Mouse (Mus musculus) midbrain, embryonic 14.5 days (tissue): ENCODE data around the gene Ddx42. TPM values are rescaled to one million over a fixed set of nuclear protein-coding genes. Genes with fewer than 3 reads are reported as not detected.
"Not testable (repeated sequence)": the region's sequence is repeated elsewhere in the genome, so short reads cannot be mapped to it uniquely, and the experiment has no call there.

ENCODE experiments used
- ATAC-seq: fragments of 200-750 bp; cut with Nextera tagmentation; 2 replicates; pipeline ENCODE4 v1.8.0; 2017; ENCODE audit warnings: moderate number of reproducible peaks, moderate library complexity; ENCODE audit not compliant: low FRiP score, low TSS enrichment
- DNase-seq: peaks from one replicate; pipeline ENCODE4 v3.0.0-alpha.2; 2015
- H3K27ac ChIP-seq: fragments of 300-500 bp; sonication (generic); replicated peaks from 2 replicates; pipeline ENCODE4 v1.5.1; 2014; ENCODE audit warnings: mild to moderate bottlenecking, low read depth, low read length, moderate library complexity
- H3K27me3 ChIP-seq: fragments of 300-500 bp; sonication (generic); 2 replicates; pipeline ENCODE4 v1.6.1; 2014; ENCODE audit warnings: low read length, control low read depth, mixed read lengths; ENCODE audit not compliant: control insufficient read depth, insufficient read depth
- H3K36me3 ChIP-seq: fragments of 300-500 bp; sonication (generic); 2 replicates; pipeline ENCODE4 v1.6.1; 2014; ENCODE audit warnings: low read length, control low read depth; ENCODE audit not compliant: control insufficient read depth, insufficient read depth
- H3K4me1 ChIP-seq: fragments of 300-500 bp; sonication (generic); 2 replicates; pipeline ENCODE4 v1.6.1; 2014; ENCODE audit warnings: mild to moderate bottlenecking, antibody characterized with exemption, low read length, control low read depth; ENCODE audit not compliant: control insufficient read depth, insufficient read depth
- H3K4me2 ChIP-seq: fragments of 300-500 bp; sonication (generic); 2 replicates; pipeline ENCODE4 v1.6.1; 2014; ENCODE audit warnings: mild to moderate bottlenecking, low read length, moderate library complexity
- H3K4me3 ChIP-seq: fragments of 300-500 bp; sonication (generic); replicated peaks from 2 replicates; pipeline ENCODE4 v1.5.1; 2014; ENCODE audit warnings: low read depth, low read length
- H3K9ac ChIP-seq: fragments of 300-500 bp; sonication (generic); replicated peaks from 2 replicates; pipeline ENCODE4 v1.6.1; 2014; ENCODE audit warnings: mild to moderate bottlenecking, low read length, moderate library complexity
- H3K9me3 ChIP-seq: fragments of 300-500 bp; sonication (generic); 2 replicates; pipeline ENCODE4 v1.6.1; 2016; ENCODE audit warnings: low read length, control low read depth, mixed read lengths; ENCODE audit not compliant: control insufficient read depth
- WGBS: fragments of 180-500 bp; shearing (Covaris S2); extraction: QIAGEN DNeasy Blood & Tissue Kit; methylation state at CpG from one replicate; pipeline ENCODE4 v1.1.7; 2014; 5-methylcytosine and 5-hydroxymethylcytosine counted together
- polyA plus RNA-seq: library from polyadenylated mRNA; unstranded; fragments of >200 nt; fragmentation: Nextera tagmentation; extraction: Ambion mirVana; gene quantifications from 2 replicates; pipeline ENCODE4 v1.2.1, GENCODE M21; 2014

The Ddx42 gene
- polyA plus RNA-seq, 1 experiment from 2014 or later = 88.3 TPM

- no peaks in the 10 kb centered on the region for H3K9me3 ChIP-seq
- H3K36me3 ChIP-seq = peaks cover 26% of the 10 kb centered on the region
- H3K4me3 ChIP-seq = peak overlapping the region; percentile 96
- no peaks in the 10 kb centered on the region for H3K27me3 ChIP-seq
- WGBS = 37% methylated on average over 7 of the region's 7 CpGs
- peak overlapping the region; percentile 72 for H3K9ac ChIP-seq
- DNase-seq (no peak), ATAC-seq (no peak)
- peaks cover 29% of the 10 kb centered on the region for H3K4me1 ChIP-seq
- H3K4me2 ChIP-seq = peak overlapping the region; percentile 76
- peak overlapping the region; percentile 96; the same call in 1 of the 2 replicates for H3K27ac ChIP-seq
These were observed 1.3 kb upstream of the Ddx42 start for GRCm38 (mm10) chr11:106215450-106215859.

- peak within 1 kb of the TSS; percentile 92 for H3K9ac ChIP-seq
- H3K4me3 ChIP-seq = peak within 1 kb of the TSS; percentile 96
- peaks cover 20% of the 10 kb centered on the region for H3K36me3 ChIP-seq
- DNase-seq (peak; percentile 99), ATAC-seq (peak; percentile 96)
- H3K27ac ChIP-seq = peak within 1 kb of the TSS; percentile 96
- under 1% methylated on average over 46 of the region's 46 CpGs for WGBS
- H3K4me2 ChIP-seq = peak within 1 kb of the TSS; percentile 76
- H3K9me3 ChIP-seq = no peaks in the 10 kb centered on the region
- no peaks in the 10 kb centered on the region for H3K27me3 ChIP-seq
- peaks cover 29% of the 10 kb centered on the region for H3K4me1 ChIP-seq
These were observed 598 bp upstream of the Ddx42 start, which contains the start of gene Ccdc47 for GRCm38 (mm10) chr11:106215927-106216729. Ccdc47 (minus strand) TSS chr11:106216344.

GRCm38 (mm10) chr11:106220603-106221002 lies 3.9 kb downstream of the Ddx42 start:
- Histone ChIP-seq H3K4me3 (no peak overlapping the region), H3K36me3 (peaks cover 12% of the 10 kb centered on the region), H3K4me2 (no peak overlapping the region), H3K27me3 (no peaks in the 10 kb centered on the region), H3K4me1 (peaks cover 18% of the 10 kb centered on the region; the same call in 1 of the 2 replicates), H3K9ac (no peak overlapping the region), H3K9me3 (no peaks in the 10 kb centered on the region), H3K27ac (no peak overlapping the region)
- no peak for DNase-seq
- WGBS = 96% methylated on average over 3 of the region's 3 CpGs
- no peak for ATAC-seq

GRCm38 (mm10) chr11:106233978-106234377 lies 17.3 kb downstream of the Ddx42 start:
- not testable (repeated sequence) for H3K4me2 ChIP-seq, H3K4me1 ChIP-seq, H3K9ac ChIP-seq, H3K27ac ChIP-seq, DNase-seq, H3K9me3 ChIP-seq, H3K4me3 ChIP-seq, H3K27me3 ChIP-seq, ATAC-seq
- H3K36me3 ChIP-seq = peaks cover 77% of the 10 kb centered on the region
- WGBS = 83% methylated on average over 8 of the region's 8 CpGs

- Histone ChIP-seq H3K27me3 (no peaks in the 10 kb centered on the region), H3K9ac (no peak overlapping the region), H3K36me3 (peaks cover 100% of the 10 kb centered on the region), H3K4me3 (no peak overlapping the region), H3K4me2 (no peak overlapping the region), H3K27ac (no peak overlapping the region), H3K4me1 (no peaks in the 10 kb centered on the region), H3K9me3 (no peaks in the 10 kb centered on the region)
- ATAC-seq = no peak
- 97% methylated on average over 1 of the region's 1 CpGs for WGBS
- no peak for DNase-seq
These were observed 30.1 kb downstream of the Ddx42 start for GRCm38 (mm10) chr11:106246834-106247233.

GRCm38 (mm10) chr11:106249326-106249725 lies 32.6 kb downstream of the Ddx42 start:
- DNase-seq (no peak), ATAC-seq (no peak)
- Histone ChIP-seq H3K9ac (no peak overlapping the region), H3K4me2 (no peak overlapping the region), H3K27me3 (no peaks in the 10 kb centered on the region), H3K9me3 (no peaks in the 10 kb centered on the region), H3K27ac (no peak overlapping the region), H3K4me1 (no peaks in the 10 kb centered on the region), H3K36me3 (peaks cover 97% of the 10 kb centered on the region), H3K4me3 (no peak overlapping the region)
- 93% methylated on average over 7 of the region's 7 CpGs for WGBS

- H3K27me3 ChIP-seq = no peaks in the 10 kb centered on the region
- H3K36me3 ChIP-seq = peaks cover 61% of the 10 kb centered on the region
- peak overlapping the region; percentile 84 for H3K4me3 ChIP-seq
- peaks cover 21% of the 10 kb centered on the region for H3K4me1 ChIP-seq
- ATAC-seq (no peak), DNase-seq (no peak)
- peak overlapping the region; percentile 74; the same call in 1 of the 2 replicates for H3K9ac ChIP-seq
- no peaks in the 10 kb centered on the region for H3K9me3 ChIP-seq
- 24% methylated on average over 2 of the region's 2 CpGs for WGBS
- peak overlapping the region; percentile 97 for H3K4me2 ChIP-seq
- H3K27ac ChIP-seq = no peak overlapping the region
These were observed 38.0 kb downstream of the Ddx42 start for GRCm38 (mm10) chr11:106254767-106255166.

GRCm38 (mm10) chr11:106255174-106255573 lies 38.4 kb downstream of the Ddx42 start:
- DNase-seq = no peak

More at GRCm38 (mm10) chr11:106255174-106255573, 38.4 kb downstream of the Ddx42 start:
- peak overlapping the region; percentile 97 for H3K4me2 ChIP-seq
- peak overlapping the region; percentile 84 for H3K4me3 ChIP-seq
- peaks cover 56% of the 10 kb centered on the region for H3K36me3 ChIP-seq
- WGBS = 4% methylated on average over 22 of the region's 22 CpGs
- ATAC-seq = no peak
- peak overlapping the region; percentile 74; the same call in 1 of the 2 replicates for H3K9ac ChIP-seq
- H3K27me3 ChIP-seq = no peaks in the 10 kb centered on the region
- no peak overlapping the region for H3K27ac ChIP-seq
- H3K9me3 ChIP-seq = no peaks in the 10 kb centered on the region
- H3K4me1 ChIP-seq = peaks cover 21% of the 10 kb centered on the region
